17 mouse cellular contexts compared by ENCODE assay signal in genomic region chr11:60231951-60232350, GRCm38 (mm10). TPM values are rescaled to one million over a fixed set of nuclear protein-coding genes. Genes with fewer than 3 reads are reported as not detected.
A peak's percentile ranks its signal among the peaks of the same experiment; 100 is the strongest.
DNase-seq lines count a peak whose midpoint lies in the region; ATAC-seq and TF ChIP-seq lines count a peak whose summit lies in the region.
"Had no signal": no experiment of that assay in that cellular context is flagged by ENCODE, and none has a peak within 500 bp of the region (broad histone marks: within the 10 kb centered on the region; RNA-seq: fewer than 3 reads in every experiment).

No protein-coding gene starts in this region.

- no peak for TF ChIP-seq CTCF in midbrain, postnatal 0 days (IDR thresholded peaks at IDR 0.05)

- no peak for ATAC-seq in heart, embryonic 14.5 days (ENCODE audit: insufficient number of reproducible peaks, insufficient read depth, low FRiP score, low read depth)
- no peak for ATAC-seq in heart, embryonic 12.5 days (ENCODE audit: insufficient number of reproducible peaks, low FRiP score)
- no peak for ATAC-seq in midbrain, postnatal 0 days (ENCODE audit: low FRiP score)

- no peaks in the 10 kb centered on the region for H3K9me3 ChIP-seq in heart, embryonic 14.5 days (ENCODE audit: control insufficient read depth, low read length)
- H3K9me3 ChIP-seq in heart, embryonic 12.5 days (replicated peaks): no peaks in the 10 kb centered on the region
- no peaks in the 10 kb centered on the region for H3K9me3 ChIP-seq in midbrain, embryonic 10.5 days (replicated peaks)
- H3K9me3 ChIP-seq in midbrain, postnatal 0 days (ENCODE audit: low read length): no peaks in the 10 kb centered on the region
- no peaks in the 10 kb centered on the region for H3K9me3 ChIP-seq in limb, embryonic 10.5 days (replicated peaks)
- H3K9me3 ChIP-seq: heart, embryonic 15.5 days; liver, embryonic 13.5 days had no signal

- no peak overlapping the region for H3K4me2 ChIP-seq in heart, embryonic 14.5 days (ENCODE audit: low read length)
- H3K4me2 ChIP-seq in heart, embryonic 12.5 days: no peak overlapping the region
- no peak overlapping the region for H3K4me2 ChIP-seq in midbrain, postnatal 0 days (ENCODE audit: low read depth, low read length, poor library complexity, severe bottlenecking)
- H3K4me2 ChIP-seq: liver, embryonic 13.5 days had no signal

- DNase-seq in midbrain, embryonic 10.5 days (ENCODE audit: low spot score): no peak
- DNase-seq in midbrain, postnatal 0 days (ENCODE audit: low spot score): no peak
- no peak for DNase-seq in limb, embryonic 10.5 days (ENCODE audit: low spot score)
- peak; percentile 73 for DNase-seq in thymus, postnatal 25 days
- DNase-seq in urinary bladder, postnatal 14 days (ENCODE audit: low spot score): no peak
- DNase-seq in adrenal gland, postnatal 14 days: no peak
- DNase-seq: cerebellum, adult 9-10 months; embryo, embryonic 11 days; gastrocnemius, postnatal 10 days; kidney, adult 8-10 months; kidney, postnatal 36 days; liver, embryonic 13.5 days had no signal

- H3K36me3 ChIP-seq in heart, embryonic 14.5 days (ENCODE audit: control insufficient read depth, insufficient read depth, low read length): peaks cover 30% of the 10 kb centered on the region
- H3K36me3 ChIP-seq in heart, embryonic 12.5 days: peaks cover 13% of the 10 kb centered on the region
- no peaks in the 10 kb centered on the region; the same call in 1 of the 2 replicates for H3K36me3 ChIP-seq in midbrain, embryonic 10.5 days
- peaks cover 35% of the 10 kb centered on the region for H3K36me3 ChIP-seq in midbrain, postnatal 0 days (ENCODE audit: insufficient read depth, low read length)
- no peaks in the 10 kb centered on the region for H3K36me3 ChIP-seq in limb, embryonic 10.5 days
- H3K36me3 ChIP-seq: liver, embryonic 13.5 days had no signal

- H3K9ac ChIP-seq in heart, embryonic 14.5 days (ENCODE audit: low read length): 0 out of 2 replicates have a peak overlapping the region, but pooled peaks have one; percentile 16
- H3K9ac ChIP-seq in heart, embryonic 12.5 days: no peak overlapping the region
- no peak overlapping the region for H3K9ac ChIP-seq in midbrain, postnatal 0 days (replicated peaks; ENCODE audit: low read length, poor library complexity, severe bottlenecking)
- H3K9ac ChIP-seq: heart, embryonic 15.5 days; liver, embryonic 13.5 days had no signal

- no peak overlapping the region for H3K4me3 ChIP-seq in heart, embryonic 14.5 days (ENCODE audit: control insufficient read depth in 1 of 2, insufficient read depth in 1 of 2, low read depth in 1 of 2, low read length in 2 of 2)
- no peak overlapping the region for H3K4me3 ChIP-seq in heart, embryonic 12.5 days
- no peak overlapping the region for H3K4me3 ChIP-seq in midbrain, embryonic 10.5 days
- no peak overlapping the region for H3K4me3 ChIP-seq in midbrain, postnatal 0 days (ENCODE audit: low read depth, low read length)
- H3K4me3 ChIP-seq in limb, embryonic 10.5 days: no peak overlapping the region
- H3K4me3 ChIP-seq: erythroblast, embryonic 14.5 days; heart, embryonic 15.5 days; liver, embryonic 13.5 days had no signal

- no peak overlapping the region for H3K27ac ChIP-seq in heart, embryonic 14.5 days (replicated peaks in 1 of 2; ENCODE audit: control insufficient read depth in 1 of 2, insufficient read depth in 1 of 2, low read depth in 2 of 2, low read length in 2 of 2)
- no peak overlapping the region for H3K27ac ChIP-seq in heart, embryonic 12.5 days (ENCODE audit: poor library complexity, severe bottlenecking)
- H3K27ac ChIP-seq in midbrain, embryonic 10.5 days (replicated peaks): peak overlapping the region; percentile 53
- H3K27ac ChIP-seq in midbrain, postnatal 0 days (ENCODE audit: low read depth, low read length): no peak overlapping the region
- peak overlapping the region; percentile 56 for H3K27ac ChIP-seq in limb, embryonic 10.5 days
- H3K27ac ChIP-seq: liver, embryonic 13.5 days; macrophage had no signal

- no peaks in the 10 kb centered on the region for H3K27me3 ChIP-seq in heart, embryonic 14.5 days (ENCODE audit: control insufficient read depth, insufficient read depth, low read length)
- H3K27me3 ChIP-seq in heart, embryonic 12.5 days (replicated peaks): no peaks in the 10 kb centered on the region
- H3K27me3 ChIP-seq in midbrain, embryonic 10.5 days (ENCODE audit: low read depth, poor library complexity, severe bottlenecking): no peaks in the 10 kb centered on the region
- H3K27me3 ChIP-seq in midbrain, postnatal 0 days (ENCODE audit: insufficient read depth, low read length): no peaks in the 10 kb centered on the region
- no peaks in the 10 kb centered on the region for H3K27me3 ChIP-seq in limb, embryonic 10.5 days (ENCODE audit: low read depth, poor library complexity, severe bottlenecking)
- H3K27me3 ChIP-seq: heart, embryonic 15.5 days; liver, embryonic 13.5 days had no signal

- peaks cover 33 to 40% of the 10 kb centered on the region in 2 experiments for H3K4me1 ChIP-seq in heart, embryonic 14.5 days (ENCODE audit: control insufficient read depth in 2 of 2, insufficient read depth in 2 of 2, low read length in 2 of 2)
- peaks cover 47% of the 10 kb centered on the region for H3K4me1 ChIP-seq in heart, embryonic 12.5 days (replicated peaks)
- peaks cover 31% of the 10 kb centered on the region for H3K4me1 ChIP-seq in midbrain, embryonic 10.5 days
- peaks cover 3% of the 10 kb centered on the region; the same call in 1 of the 2 replicates for H3K4me1 ChIP-seq in midbrain, postnatal 0 days (ENCODE audit: insufficient read depth, low read length)
- H3K4me1 ChIP-seq in limb, embryonic 10.5 days: peaks cover 50% of the 10 kb centered on the region

- 54% methylated on average over 4 of the region's 4 CpGs for whole genome bisulfite sequencing in heart, embryonic 14.5 days
- 49% methylated on average over 4 of the region's 4 CpGs for WGBS in heart, embryonic 12.5 days
- WGBS in midbrain, embryonic 10.5 days: 44% methylated on average over 4 of the region's 4 CpGs
- 38% methylated on average over 4 of the region's 4 CpGs for WGBS in midbrain, postnatal 0 days
- WGBS in limb, embryonic 10.5 days: 43% methylated on average over 4 of the region's 4 CpGs

RNA-seq across cellular contexts. Expression of gene Srebf1, which starts 9.6 kb away (rescaled TPM):
- 37.9 and 45.3 TPM in 2 replicates for polyA plus RNA-seq in heart, embryonic 14.5 days (2014; fragmentation: Nextera tagmentation; extraction: Ambion mirVana)
- polyA plus RNA-seq in heart, embryonic 12.5 days (2016; fragmentation: Nextera tagmentation; extraction: Ambion mirVana): 39.7 and 41.1 TPM in 2 replicates
- 47.0 and 51.0 TPM in 2 replicates for polyA plus RNA-seq in midbrain, embryonic 10.5 days (2016; fragmentation: Nextera tagmentation; extraction: Ambion mirVana)
- 77.1 and 96.5 TPM in 2 replicates for total RNA-seq in midbrain, postnatal 0 days (2014; rRNA removed)
- 34.5 and 38.1 TPM in 2 replicates for polyA plus RNA-seq in midbrain, postnatal 0 days (2015; fragmentation: Nextera tagmentation; extraction: Ambion mirVana)
- polyA plus RNA-seq in limb, embryonic 10.5 days (2016; fragmentation: Nextera tagmentation; extraction: Ambion mirVana): 56.2 and 56.6 TPM in 2 replicates
- total RNA-seq in adrenal gland, postnatal 14 days (2021): 102 and 130 TPM in 2 replicates

Comparison
In these comparisons a context has a peak if more than half of its experiments do, and no peak if none do; other contexts are left out.
1. H3K27ac ChIP-seq: peak in midbrain, embryonic 10.5 days (single experiment) and limb, embryonic 10.5 days (single experiment); none in heart, embryonic 14.5 days (0 of 2), heart, embryonic 12.5 days (single experiment) and midbrain, postnatal 0 days (single experiment).